Mouse (Mus musculus) liver, embryonic 14.5 days (tissue): Measurements from ENCODE around the gene Naa25. TPM values are rescaled to one million over a fixed set of nuclear protein-coding genes. Genes with fewer than 3 reads are reported as not detected.

Experiments
- ATAC-seq: fragments of 200-750 bp; cut with Nextera tagmentation; 2 replicates; pipeline ENCODE4 v1.8.0; 2017; ENCODE audit warnings: moderate number of reproducible peaks, mild to moderate bottlenecking, moderate library complexity; ENCODE audit not compliant: insufficient read depth
- DNase-seq, 3 experiments: peaks; one replicate each; pipeline ENCODE4 v3.0.0-alpha.2; 2012 to 2013; ENCODE audit warnings: low read depth in 3 of 3, low spot score in 3 of 3
- H3K27ac ChIP-seq: fragments of 300-500 bp; sonication (generic); 2 replicates; pipeline ENCODE4 v1.5.1; 2014; ENCODE audit warnings: moderate library complexity, mild to moderate bottlenecking, control low read depth, inconsistent platforms
- H3K27me3 ChIP-seq: fragments of 300-500 bp; sonication (generic); 2 replicates; pipeline ENCODE4 v1.6.1; 2014; ENCODE audit warnings: mild to moderate bottlenecking, low read length, moderate library complexity; ENCODE audit not compliant: control insufficient read depth, insufficient read depth
- H3K36me3 ChIP-seq: fragments of 300-500 bp; sonication (generic); replicated peaks from 2 replicates; pipeline ENCODE4 v1.6.1; 2014; ENCODE audit warnings: low read depth; ENCODE audit not compliant: control insufficient read depth, insufficient read depth
- H3K4me1 ChIP-seq, 2 experiments: fragments of 200-500 bp in 1 of 2; fragments of 300-500 bp in 1 of 2; sonication (generic) in 1 of 2; replicated peaks; 2 replicates each; pipeline ENCODE4 v1.6.1; 2012 to 2014; ENCODE audit warnings: antibody characterized with exemption in 1 of 2, inconsistent platforms in 1 of 2, low read length in 1 of 2; ENCODE audit not compliant: control insufficient read depth in 2 of 2, insufficient read depth in 2 of 2
- H3K4me2 ChIP-seq: fragments of 300-500 bp; sonication (generic); 2 replicates; pipeline ENCODE4 v1.6.1; 2014; ENCODE audit warnings: low read depth, mild to moderate bottlenecking, control low read depth, moderate library complexity
- H3K4me3 ChIP-seq, 2 experiments: fragments of 200-500 bp in 1 of 2; fragments of 300-500 bp in 1 of 2; sonication (generic) in 1 of 2; 2 replicates each; pipeline ENCODE4 v1.5.1; 2012 to 2014; ENCODE audit warnings: low read depth in 2 of 2, low read length in 2 of 2, mild to moderate bottlenecking in 2 of 2, control low read depth in 1 of 2, inconsistent platforms in 1 of 2, moderate library complexity in 1 of 2; ENCODE audit not compliant: insufficient read depth in 1 of 2
- H3K9ac ChIP-seq: fragments of 300-500 bp; sonication (generic); replicated peaks from 2 replicates; pipeline ENCODE4 v1.6.1; 2014; ENCODE audit warnings: mild to moderate bottlenecking, control low read depth, moderate library complexity
- H3K9me3 ChIP-seq: fragments of 300-500 bp; sonication (generic); 2 replicates; pipeline ENCODE4 v1.6.1; 2016; ENCODE audit warnings: low read length, mixed read lengths; ENCODE audit not compliant: control insufficient read depth
- CTCF ChIP-seq: IDR thresholded peaks from 2 replicates; pipeline ENCODE4 v1.5.1; 2016; ENCODE audit warnings: antibody characterized with exemption, low read depth, control low read depth
- EP300 ChIP-seq: IDR thresholded peaks from 2 replicates; pipeline ENCODE4 v1.6.1; 2016; ENCODE audit warnings: antibody characterized with exemption, low read depth
- WGBS: fragments of 180-500 bp; shearing (Covaris S2); extraction: QIAGEN DNeasy Blood & Tissue Kit; methylation state at CpG from one replicate; pipeline ENCODE4 v1.1.7; 2014; ENCODE audit not compliant: insufficient replicate concordance; 5-methylcytosine and 5-hydroxymethylcytosine counted together
- polyA plus RNA-seq, 2 experiments: library from polyadenylated mRNA; depleted of rRNA in 1 of 2; stranded (reverse) in 1 of 2; unstranded in 1 of 2; fragments of >200 nt; fragmentation: Nextera tagmentation in 1 of 2; extraction: Ambion mirVana in 1 of 2; gene quantifications; 2 replicates each; pipeline versions ENCODE4 v1.2.1 to v1.2.3; 2012 to 2014

Naa25 gene
- polyA plus RNA-seq, 2 experiments: 8.8 to 18.5 TPM

GRCm38 (mm10) chr5:121474610-121475009 is 76.9 kb downstream of the Naa25 start:
- peaks cover 12 to 42% of the 10 kb centered on the region in 2 experiments for H3K4me1 ChIP-seq
- ATAC-seq (no peak), DNase-seq (no peak)
- no peak overlapping the region for H3K27ac ChIP-seq
- no peaks in the 10 kb centered on the region for H3K36me3 ChIP-seq
- no peak overlapping the region for H3K4me2 ChIP-seq
- WGBS: 76% methylated on average over 7 of the region's 7 CpGs
- no peaks in the 10 kb centered on the region; the same call in 1 of the 2 replicates for H3K9me3 ChIP-seq
- H3K27me3 ChIP-seq: no peaks in the 10 kb centered on the region
- H3K9ac ChIP-seq: no peak overlapping the region
- TF ChIP-seq EP300: no peak
- no peak overlapping the region for H3K4me3 ChIP-seq

- H3K4me1 ChIP-seq: peaks cover 12 to 32% of the 10 kb centered on the region in 2 experiments
- TF ChIP-seq EP300 (peak; percentile 88), CTCF (no peak)
- peak; percentile 57 to 65 (median 64) for DNase-seq
Observed at GRCm38 (mm10) chr5:121476040-121476439, 78.3 kb downstream of the Naa25 start.

GRCm38 (mm10) chr5:121477680-121478079 is 79.9 kb downstream of the Naa25 start:
- Histone ChIP-seq H3K4me1 (peaks cover 12 to 24% of the 10 kb centered on the region in 2 experiments), H3K4me3 (no peak overlapping the region), H3K4me2 (no peak overlapping the region), H3K27me3 (no peaks in the 10 kb centered on the region), H3K9ac (no peak overlapping the region), H3K36me3 (no peaks in the 10 kb centered on the region), H3K27ac (no peak overlapping the region), H3K9me3 (no peaks in the 10 kb centered on the region; the same call in 1 of the 2 replicates)
- DNase-seq: peak; percentile 53 to 70 (median 64)
- 35% methylated on average over 3 of the region's 3 CpGs for WGBS
- no peak for ATAC-seq
- TF ChIP-seq CTCF (peak; percentile 75), EP300 (no peak)

More at GRCm38 (mm10) chr5:121476040-121476439, 78.3 kb downstream of the Naa25 start:
- WGBS: 33% methylated on average over 1 of the region's 1 CpGs
- Histone ChIP-seq H3K9me3 (no peaks in the 10 kb centered on the region; the same call in 1 of the 2 replicates), H3K27me3 (no peaks in the 10 kb centered on the region), H3K27ac (peak overlapping the region; percentile 75), H3K4me2 (peak overlapping the region; percentile 43), H3K4me3 (no peak overlapping the region), H3K9ac (peak overlapping the region; percentile 6; the same call in 1 of the 2 replicates), H3K36me3 (no peaks in the 10 kb centered on the region)
- ATAC-seq: peak; percentile 89

GRCm38 (mm10) chr5:121484801-121485200 is 87.1 kb downstream of the Naa25 start:
- H3K4me3 ChIP-seq: no peak overlapping the region
- TF ChIP-seq EP300 (no peak), CTCF (no peak)
- no peak overlapping the region for H3K4me2 ChIP-seq
- no peak overlapping the region for H3K27ac ChIP-seq
- no peak overlapping the region for H3K9ac ChIP-seq
- 61% methylated on average over 5 of the region's 5 CpGs for WGBS
- no peaks in the 10 kb centered on the region for H3K4me1 ChIP-seq
- H3K36me3 ChIP-seq: no peaks in the 10 kb centered on the region
- H3K9me3 ChIP-seq: no peaks in the 10 kb centered on the region
- H3K27me3 ChIP-seq: no peaks in the 10 kb centered on the region
- ATAC-seq: no peak
- DNase-seq: no peak

GRCm38 (mm10) chr5:121493305-121493704 is 95.6 kb downstream of the Naa25 start:
- TF ChIP-seq CTCF: no peak
- TF ChIP-seq EP300: no peak
- ATAC-seq (no peak), DNase-seq (no peak)
- WGBS: 54% methylated on average over 8 of the region's 8 CpGs
- Histone ChIP-seq H3K36me3 (no peaks in the 10 kb centered on the region), H3K9me3 (no peaks in the 10 kb centered on the region), H3K27me3 (no peaks in the 10 kb centered on the region), H3K4me1 (no peaks in the 10 kb centered on the region), H3K4me3 (no peak overlapping the region), H3K27ac (no peak overlapping the region), H3K4me2 (no peak overlapping the region), H3K9ac (no peak overlapping the region)

Other genes starting within 250 kb of the Naa25 start
- gene Ptpn11, start 206.5 kb upstream of the Naa25 start, polyA plus RNA-seq (2012; rRNA removed): 10.4 and 13.7 TPM in 2 replicates
- gene Ptpn11, start 206.5 kb upstream of the Naa25 start, polyA plus RNA-seq (2014; fragmentation: Nextera tagmentation; extraction: Ambion mirVana): 10.0 and 11.5 TPM in 2 replicates
- gene Rpl6, start 193.5 kb upstream of the Naa25 start, polyA plus RNA-seq (2012; rRNA removed): 403 and 658 TPM in 2 replicates
- 477 and 488 TPM in 2 replicates for gene Rpl6, start 193.5 kb upstream of the Naa25 start, polyA plus RNA-seq (2014; fragmentation: Nextera tagmentation; extraction: Ambion mirVana)
- 15.8 and 16.1 TPM in 2 replicates for gene Hectd4, start 177.7 kb upstream of the Naa25 start, polyA plus RNA-seq (2012; rRNA removed)
- 11.1 and 11.2 TPM in 2 replicates for gene Hectd4, start 177.7 kb upstream of the Naa25 start, polyA plus RNA-seq (2014; fragmentation: Nextera tagmentation; extraction: Ambion mirVana)
- 17.8 and 18.4 TPM in 2 replicates for gene Trafd1, start 12.3 kb upstream of the Naa25 start, polyA plus RNA-seq (2012; rRNA removed)
- 16.6 and 17.1 TPM in 2 replicates for gene Trafd1, start 12.3 kb upstream of the Naa25 start, polyA plus RNA-seq (2014; fragmentation: Nextera tagmentation; extraction: Ambion mirVana)
- 0.46 and 0.69 TPM in 2 replicates for gene Tmem116, start 54.0 kb downstream of the Naa25 start, polyA plus RNA-seq (2012; rRNA removed)
- gene Tmem116, start 54.0 kb downstream of the Naa25 start, polyA plus RNA-seq (2014; fragmentation: Nextera tagmentation; extraction: Ambion mirVana): 0.57 and 1.0 TPM in 2 replicates
- 26.4 and 63.7 TPM in 2 replicates for gene Erp29, start 54.6 kb downstream of the Naa25 start, polyA plus RNA-seq (2012; rRNA removed)
- 74.9 and 82.1 TPM in 2 replicates for gene Erp29, start 54.6 kb downstream of the Naa25 start, polyA plus RNA-seq (2014; fragmentation: Nextera tagmentation; extraction: Ambion mirVana)
- gene Adam1b, start 105.5 kb downstream of the Naa25 start, polyA plus RNA-seq (2012; rRNA removed): not detected in 2 replicates
- not detected in 2 replicates for gene Adam1b, start 105.5 kb downstream of the Naa25 start, polyA plus RNA-seq (2014; fragmentation: Nextera tagmentation; extraction: Ambion mirVana)
- gene Adam1a, start 147.5 kb downstream of the Naa25 start, polyA plus RNA-seq (2012; rRNA removed): 1.5 and 1.6 TPM in 2 replicates
- gene Adam1a, start 147.5 kb downstream of the Naa25 start, polyA plus RNA-seq (2014; fragmentation: Nextera tagmentation; extraction: Ambion mirVana): 0.20 and 0.28 TPM in 2 replicates
- gene Gm42878, start 147.5 kb downstream of the Naa25 start, polyA plus RNA-seq (2012; rRNA removed): 0.07 TPM in 1 of 2 replicates, not detected in the other
- not detected in 2 replicates for gene Gm42878, start 147.5 kb downstream of the Naa25 start, polyA plus RNA-seq (2014; fragmentation: Nextera tagmentation; extraction: Ambion mirVana)
- gene Mapkapk5, start 148.0 kb downstream of the Naa25 start, polyA plus RNA-seq (2012; rRNA removed): 27.2 and 43.4 TPM in 2 replicates
- 22.8 and 31.4 TPM in 2 replicates for gene Mapkapk5, start 148.0 kb downstream of the Naa25 start, polyA plus RNA-seq (2014; fragmentation: Nextera tagmentation; extraction: Ambion mirVana)
- 113 and 157 TPM in 2 replicates for gene Aldh2, start 195.9 kb downstream of the Naa25 start, polyA plus RNA-seq (2012; rRNA removed)
- gene Aldh2, start 195.9 kb downstream of the Naa25 start, polyA plus RNA-seq (2014; fragmentation: Nextera tagmentation; extraction: Ambion mirVana): 48.1 and 61.7 TPM in 2 replicates
- gene Acad12, start 221.0 kb downstream of the Naa25 start, polyA plus RNA-seq (2012; rRNA removed): 0.81 and 1.1 TPM in 2 replicates
- gene Acad12, start 221.0 kb downstream of the Naa25 start, polyA plus RNA-seq (2014; fragmentation: Nextera tagmentation; extraction: Ambion mirVana): 0.69 and 0.87 TPM in 2 replicates